Mouse (Mus musculus): Measurements from ENCODE around the gene Gm45015.
"Not testable (repeated sequence)": the region's sequence is repeated elsewhere in the genome, so short reads cannot be mapped to it uniquely, and the experiment has no call there.

Gene Gm45015

GRCm38 (mm10) chrX:73336740-73337139, at the start of gene Gm45015:
Gm45015 (minus strand) TSS chrX:73336840.
- DNase-seq, result no peak

GRCm38 (mm10) chrX:73384924-73385323, 48.3 kb upstream of the Gm45015 start:
- no peak for DNase-seq

- no peak for DNase-seq
Observed at GRCm38 (mm10) chrX:73384419-73384818, 47.8 kb upstream of the Gm45015 start.

- DNase-seq, result no peak
Observed at GRCm38 (mm10) chrX:73363291-73363690, 26.7 kb upstream of the Gm45015 start.

- DNase-seq, result no peak
Observed at GRCm38 (mm10) chrX:73356719-73357118, 20.1 kb upstream of the Gm45015 start.

- DNase-seq, result no peak
Observed at GRCm38 (mm10) chrX:73356163-73356562, 19.5 kb upstream of the Gm45015 start.

GRCm38 (mm10) chrX:73344346-73344745, 7.7 kb upstream of the Gm45015 start:
- DNase-seq, result no peak

- DNase-seq, result no peak
Observed at GRCm38 (mm10) chrX:73343802-73344201, 7.2 kb upstream of the Gm45015 start.

- DNase-seq, result peak; percentile 24
Observed at GRCm38 (mm10) chrX:73342941-73343735, 6.5 kb upstream of the Gm45015 start.

GRCm38 (mm10) chrX:73342483-73342895, 5.8 kb upstream of the Gm45015 start, which contains the start of gene Zfp275:
Zfp275 (plus strand) TSS chrX:73342621.
- peak; percentile 86 for DNase-seq

- DNase-seq, result no peak
Observed at GRCm38 (mm10) chrX:73342068-73342467, 5.4 kb upstream of the Gm45015 start.

- no peak for DNase-seq
Observed at GRCm38 (mm10) chrX:73341473-73341872, 4.8 kb upstream of the Gm45015 start.

GRCm38 (mm10) chrX:73333548-73333947, 3.1 kb downstream of the Gm45015 start:
- DNase-seq, result no peak

GRCm38 (mm10) chrX:73327215-73327614, 9.4 kb downstream of the Gm45015 start:
- DNase-seq, result no peak

- DNase-seq, result no peak
Observed at GRCm38 (mm10) chrX:73321029-73321428, 15.6 kb downstream of the Gm45015 start.

- peak; percentile 29 for DNase-seq
Observed at GRCm38 (mm10) chrX:73312522-73312921, 24.1 kb downstream of the Gm45015 start.

- DNase-seq, result not testable (repeated sequence)
Observed at GRCm38 (mm10) chrX:73295745-73296144, 40.9 kb downstream of the Gm45015 start.

- DNase-seq, result not testable (repeated sequence)
Observed at GRCm38 (mm10) chrX:73292876-73293275, 43.8 kb downstream of the Gm45015 start, which contains the start of the genes Xlr5a and Xlr5c. Xlr5a (minus strand) TSS chrX:73292976. Xlr5c (minus strand) TSS chrX:73292976.

Measured in thymus, postnatal 25 days (tissue).